Comparison of ENCODE assay signal across 8 mouse cellular contexts in the genomic region with DNA sequence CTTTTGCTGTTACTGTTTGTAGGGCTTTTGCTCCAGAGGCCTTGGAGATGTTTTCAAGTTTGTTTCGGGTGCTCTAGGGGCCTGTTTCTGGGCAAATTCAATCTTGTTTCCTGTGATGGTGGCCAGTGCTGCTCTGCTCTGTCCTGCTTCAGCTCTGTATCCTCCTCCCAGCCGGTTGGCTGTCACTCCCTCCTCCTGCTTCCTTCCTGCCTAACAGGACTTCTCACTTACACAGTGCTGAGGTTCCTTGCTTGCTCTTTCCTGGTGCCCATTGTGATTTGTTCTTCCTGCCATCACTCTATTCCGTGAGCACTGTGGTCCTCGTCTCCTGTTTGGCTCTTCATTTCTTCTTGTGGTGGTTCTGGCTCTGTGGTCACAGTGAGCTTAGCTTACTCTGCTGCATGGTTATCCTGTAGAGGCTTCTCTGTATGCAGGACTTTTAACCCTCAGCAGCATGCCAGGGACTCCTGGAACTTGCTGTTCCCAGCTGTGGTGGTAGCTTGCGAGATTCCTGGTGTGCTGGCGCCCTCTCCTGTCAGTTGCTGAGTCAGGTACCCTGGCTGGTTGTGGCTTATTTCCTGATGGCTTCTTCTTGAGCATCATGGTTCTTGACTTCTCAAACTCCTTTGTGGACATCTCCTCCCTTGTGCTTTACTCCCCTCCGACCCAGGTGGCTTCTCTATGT.
A peak's percentile ranks its signal among the peaks of the same experiment; 100 is the strongest.
DNase-seq lines count a peak whose midpoint lies in the region; ATAC-seq and TF ChIP-seq lines count a peak whose summit lies in the region.

No protein-coding gene starts in this region.

- WGBS in hindbrain, postnatal 0 days, result 33% methylated on average over 7 of the region's 7 CpGs

- H3K9me3 ChIP-seq in hindbrain, postnatal 0 days (ENCODE audit: low read length), result no peaks in the 10 kb centered on the region

- no peak overlapping the region for H3K4me2 ChIP-seq in hindbrain, postnatal 0 days (ENCODE audit: low read depth, low read length)

- H3K9ac ChIP-seq in hindbrain, postnatal 0 days (replicated peaks; ENCODE audit: low read length), result no peak overlapping the region

- peak; percentile 55 for ATAC-seq in Patski
- peak; percentile 84 for ATAC-seq in hindbrain, postnatal 0 days
- peak; percentile 73 for ATAC-seq in megakaryocyte, adult 5-6 weeks (ENCODE audit: poor library complexity, severe bottlenecking)

- in situ Hi-C loops in Patski (cut with MboI; ENCODE audit: low pct_unique_long_range_greater_than_20kb), result loop anchor here (10.0 kb wide), 1 partner anchor 348 kb away; no protein-coding TSS in a partner anchor

- peak; percentile 97 for TF ChIP-seq CTCF in Patski (IDR thresholded peaks at IDR 0.05)
- TF ChIP-seq CTCF in gastrocnemius, adult 2 months (IDR thresholded peaks at IDR 0.05), result no peak; the same call in 1 of the 2 replicates
- TF ChIP-seq CTCF in hindbrain, postnatal 0 days (IDR thresholded peaks at IDR 0.05; ENCODE audit: low read depth), result peak; percentile 94
- peak; percentile 90 for TF ChIP-seq CTCF in left cerebral cortex, adult 2 months (IDR thresholded peaks at IDR 0.05)

- POLR2A ChIA-PET in Patski (lab: Charles Lee), result interaction anchor here (1.4 kb wide), 1 partner anchor 171 kb away, joined by 7 read pairs; no protein-coding TSS in a partner anchor

- DNase-seq in Patski (ENCODE audit: low read depth, low spot score), result no peak
- DNase-seq in cerebellum, postnatal 14 days, result peak; percentile 87 to 88
- DNase-seq in gastrocnemius, adult 2 months, result peak; percentile 90
- peak; percentile 91 for DNase-seq in hindbrain, postnatal 0 days (ENCODE audit: low spot score)
- peak; percentile 80 to 84 for DNase-seq in left cerebral cortex, adult 2 months (ENCODE audit: extremely low spot score in 1 of 2, low spot score in 2 of 2)
- peak; percentile 84 to 89 for DNase-seq in right cerebral cortex, postnatal 10 days (ENCODE audit: low spot score in 2 of 2)
- DNase-seq in urinary bladder, postnatal 14 days (ENCODE audit: low spot score), result peak; percentile 85

- peak overlapping the region; percentile 51 for H3K27ac ChIP-seq in gastrocnemius, adult 2 months
- H3K27ac ChIP-seq in hindbrain, postnatal 0 days, result no peak overlapping the region
- H3K27ac ChIP-seq in left cerebral cortex, adult 2 months, result peak overlapping the region; percentile 18; the same call in 1 of the 2 replicates

- CTCF ChIA-PET in Patski (lab: Charles Lee), result interaction anchor here (0.9 to 9.2 kb wide), 11 partner anchors 60 to 254 kb away, joined by 3 to 110 read pairs (median 4); partner anchors contain the start of gene Inpp5a

- intact Hi-C loops in gastrocnemius, adult 2 months (cut with DNase I), result loop anchor here (1.0 to 2.0 kb wide), 3 partner anchors 82 to 238 kb away; no protein-coding TSS in a partner anchor
- intact Hi-C loops in left cerebral cortex, adult 2 months (cut with DNase I), result loop anchor here (1.0 to 5.0 kb wide), 4 partner anchors 82 to 240 kb away; partner anchors contain the start of gene Pwwp2b

- H3K36me3 ChIP-seq in hindbrain, postnatal 0 days (ENCODE audit: insufficient read depth, low read length), result no peaks in the 10 kb centered on the region

- H3K4me1 ChIP-seq in hindbrain, postnatal 0 days (ENCODE audit: insufficient read depth, low read length), result peaks cover 17% of the 10 kb centered on the region

- no peak overlapping the region for H3K4me3 ChIP-seq in gastrocnemius, adult 2 months
- H3K4me3 ChIP-seq in hindbrain, postnatal 0 days (ENCODE audit: low read length), result no peak overlapping the region
- no peak overlapping the region for H3K4me3 ChIP-seq in left cerebral cortex, adult 2 months

- no peaks in the 10 kb centered on the region for H3K27me3 ChIP-seq in Patski
- no peaks in the 10 kb centered on the region for H3K27me3 ChIP-seq in hindbrain, postnatal 0 days (ENCODE audit: insufficient read depth, low read length)
